ENCODE assay signal across 18 mouse cellular contexts in genomic region chr8:126683555-126683947, GRCm38 (mm10).
DNase-seq lines count a peak whose midpoint lies in the region; ATAC-seq and TF ChIP-seq lines count a peak whose summit lies in the region.
"Had no signal": no experiment of that assay in that cellular context is flagged by ENCODE, and none has a peak within 500 bp of the region (broad histone marks: within the 10 kb centered on the region; RNA-seq: fewer than 3 reads in every experiment).

No protein-coding gene starts in this region.

- H3K36me3 ChIP-seq in splenic B cell, adult 2 months (ENCODE audit: control insufficient read depth, insufficient read depth, low read length, poor library complexity, severe bottlenecking) = no peaks in the 10 kb centered on the region
- H3K36me3 ChIP-seq: heart, embryonic 12.5 days; neural tube, embryonic 12.5 days had no signal

- H3K4me3 ChIP-seq in layer of hippocampus, adult 2 months = no peak overlapping the region
- no peak overlapping the region for H3K4me3 ChIP-seq in bone marrow macrophage, adult 2 months (ENCODE audit: insufficient read depth, low read length)
- H3K4me3 ChIP-seq: heart, embryonic 12.5 days; left cerebral cortex, adult 2 months; neural tube, embryonic 12.5 days had no signal

- no peaks in the 10 kb centered on the region for H3K27me3 ChIP-seq in splenic B cell, adult 2 months (ENCODE audit: control insufficient read depth, insufficient read depth, low read length, poor library complexity, severe bottlenecking)
- H3K27me3 ChIP-seq: heart, embryonic 12.5 days; neural tube, embryonic 12.5 days had no signal

- ATAC-seq in hematopoietic stem cell, adult 5-6 weeks (replicated peaks in 1 of 2; ENCODE audit: insufficient read depth in 1 of 2, low FRiP score in 2 of 2, low TSS enrichment in 1 of 2, low read depth in 1 of 2, poor library complexity in 2 of 2, severe bottlenecking in 2 of 2) = peak; percentile 60 to 85; a peak in 3 of 4 replicates
- ATAC-seq: intestine, embryonic 16.5 days had no signal

- no peak for DNase-seq in layer of hippocampus, adult 2 months (ENCODE audit: low spot score in 2 of 2)
- no peak for DNase-seq in layer of hippocampus, adult 8-10 months (ENCODE audit: low spot score in 2 of 2)
- DNase-seq in splenic B cell, adult 2 months (ENCODE audit: low read depth, low spot score) = peak; percentile 42
- DNase-seq in thymus, postnatal 14 days = no peak
- no peak for DNase-seq in MN1 (ENCODE audit: low spot score)
- DNase-seq: cerebellum, adult 11-12 months; kidney, adult 9 months; kidney, postnatal 4 days; midbrain, embryonic 14.5 days; right cerebral cortex, postnatal 14 days; spleen, adult 18-20 months; thymus, postnatal 36 days had no signal

- H3K27ac ChIP-seq in layer of hippocampus, adult 2 months = peak overlapping the region; percentile 47; the same call in 1 of the 2 replicates
- H3K27ac ChIP-seq in bone marrow macrophage, adult 2 months (ENCODE audit: insufficient read depth, low read depth, low read length) = peak overlapping the region; percentile 32
- H3K27ac ChIP-seq: left cerebral cortex, adult 2 months; neural tube, embryonic 12.5 days had no signal

- H3K4me1 ChIP-seq in bone marrow macrophage, adult 2 months (ENCODE audit: control insufficient read depth, insufficient read depth, low read length) = peaks cover 56% of the 10 kb centered on the region
- H3K4me1 ChIP-seq: neural tube, embryonic 12.5 days had no signal

- no peak for TF ChIP-seq CTCF in layer of hippocampus, adult 2 months (conservative IDR thresholded peaks at IDR 0.05)
- TF ChIP-seq CTCF in bone marrow macrophage, adult 2 months (IDR thresholded peaks at IDR 0.05; ENCODE audit: low read depth, low read length) = no peak

- TF ChIP-seq POLR2A in bone marrow macrophage, adult 2 months (IDR thresholded peaks at IDR 0.05; ENCODE audit: borderline replicate concordance, low read depth, low read length) = no peak
